8 mouse cellular contexts compared by ENCODE assay signal in the genomic region with DNA sequence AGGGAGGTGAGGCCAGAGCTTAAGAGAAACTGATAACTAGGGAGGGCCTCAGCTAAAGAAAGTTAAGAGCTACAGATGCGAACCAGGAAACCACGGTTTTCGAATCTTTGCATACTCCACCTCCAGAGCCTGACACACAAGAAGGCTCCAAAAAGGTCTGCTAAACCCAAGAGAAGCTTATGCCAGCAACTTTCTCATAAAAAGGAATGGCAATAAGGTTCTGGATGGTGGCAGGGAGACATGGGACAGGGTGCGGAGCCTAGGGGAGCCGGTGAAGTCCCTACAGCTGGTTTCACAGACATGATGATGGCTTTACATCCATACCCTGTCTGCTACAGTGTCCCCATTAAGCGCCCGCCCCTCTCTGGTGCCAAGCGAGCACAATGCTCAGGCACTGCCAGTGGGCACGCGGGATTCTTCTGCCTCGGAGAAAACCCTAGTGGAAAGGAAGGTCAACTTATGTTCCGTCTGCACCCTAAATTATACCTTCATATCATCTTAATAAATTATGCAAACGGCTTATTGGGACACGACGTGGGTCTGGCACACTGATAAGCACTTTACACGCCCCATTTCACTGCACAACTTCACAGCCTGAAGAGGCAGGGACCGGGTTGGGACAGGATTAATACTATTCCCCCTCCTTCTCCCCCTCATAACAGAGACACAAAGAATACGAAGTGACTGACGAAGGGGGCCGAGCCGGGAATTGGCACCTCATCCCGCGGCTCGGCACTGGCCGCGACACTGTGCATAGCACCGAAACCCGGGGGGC. TPM values are rescaled to one million over a fixed set of nuclear protein-coding genes. Genes with fewer than 3 reads are reported as not detected.
DNase-seq lines count a peak whose midpoint lies in the region; ATAC-seq lines count a peak whose summit lies in the region.

No protein-coding gene starts in this region.

- DNase-seq in urinary bladder, postnatal 25 days (ENCODE audit: low spot score) = peak; percentile 12
- DNase-seq in urinary bladder, postnatal 14 days (ENCODE audit: low spot score) = no peak
- peak; percentile 23 for DNase-seq in forebrain, embryonic 10.5 days (ENCODE audit: extremely low spot score, low spot score)
- DNase-seq in gastrocnemius, postnatal 10 days = no peak

- 8% methylated on average over 28 of the region's 28 CpGs for WGBS in forebrain, embryonic 10.5 days
- whole genome bisulfite sequencing in hindbrain, embryonic 15.5 days = 3% methylated on average over 28 of the region's 28 CpGs
- under 1% methylated on average over 28 of the region's 28 CpGs for WGBS in liver, embryonic 15.5 days (ENCODE audit: insufficient replicate concordance)
- 4% methylated on average over 28 of the region's 28 CpGs for WGBS in neural tube, embryonic 14.5 days

- H3K27ac ChIP-seq in brown adipose tissue, adult 24 weeks (replicated peaks; ENCODE audit: low read depth, low read length) = peak overlapping the region; percentile 56
- H3K27ac ChIP-seq in forebrain, embryonic 10.5 days = peak overlapping the region; percentile 96
- H3K27ac ChIP-seq in hindbrain, embryonic 15.5 days (replicated peaks) = peak overlapping the region; percentile 98
- peak overlapping the region; percentile 94 for H3K27ac ChIP-seq in liver, embryonic 15.5 days (replicated peaks)
- H3K27ac ChIP-seq in neural tube, embryonic 14.5 days (ENCODE audit: low read depth, low read length) = peak overlapping the region; percentile 98

- peak; percentile 13 for ATAC-seq in hindbrain, embryonic 15.5 days (ENCODE audit: low FRiP score, low read depth)
- peak; percentile 23 for ATAC-seq in liver, embryonic 15.5 days (ENCODE audit: insufficient read depth)
- peak; percentile 36 for ATAC-seq in neural tube, embryonic 14.5 days (ENCODE audit: low read depth)

- no peaks in the 10 kb centered on the region for H3K9me3 ChIP-seq in forebrain, embryonic 10.5 days
- no peaks in the 10 kb centered on the region for H3K9me3 ChIP-seq in hindbrain, embryonic 15.5 days
- no peaks in the 10 kb centered on the region for H3K9me3 ChIP-seq in liver, embryonic 15.5 days (replicated peaks)
- H3K9me3 ChIP-seq in neural tube, embryonic 14.5 days (ENCODE audit: control insufficient read depth, low read length) = no peaks in the 10 kb centered on the region

- peak overlapping the region; percentile 97 for H3K9ac ChIP-seq in hindbrain, embryonic 15.5 days
- peak overlapping the region; percentile 97 for H3K9ac ChIP-seq in liver, embryonic 15.5 days
- H3K9ac ChIP-seq in neural tube, embryonic 14.5 days (replicated peaks; ENCODE audit: low read depth, low read length) = peak overlapping the region; percentile 98

- no peaks in the 10 kb centered on the region for H3K27me3 ChIP-seq in forebrain, embryonic 10.5 days (ENCODE audit: poor library complexity, severe bottlenecking)
- H3K27me3 ChIP-seq in hindbrain, embryonic 15.5 days = no peaks in the 10 kb centered on the region
- H3K27me3 ChIP-seq in liver, embryonic 15.5 days = no peaks in the 10 kb centered on the region
- no peaks in the 10 kb centered on the region for H3K27me3 ChIP-seq in neural tube, embryonic 14.5 days (ENCODE audit: control insufficient read depth, insufficient read depth, low read length)

- peak overlapping the region; percentile 88 for H3K4me3 ChIP-seq in brown adipose tissue, adult 24 weeks (ENCODE audit: insufficient read depth, low read depth, low read length)
- H3K4me3 ChIP-seq in forebrain, embryonic 10.5 days = peak overlapping the region; percentile 99
- H3K4me3 ChIP-seq in hindbrain, embryonic 15.5 days = peak overlapping the region; percentile 91
- peak overlapping the region; percentile 89 for H3K4me3 ChIP-seq in liver, embryonic 15.5 days (replicated peaks)
- peak overlapping the region; percentile 96 for H3K4me3 ChIP-seq in neural tube, embryonic 14.5 days (ENCODE audit: low read depth, low read length)

- H3K36me3 ChIP-seq in forebrain, embryonic 10.5 days (replicated peaks) = peaks cover 8% of the 10 kb centered on the region; the same call in 1 of the 2 replicates
- no peaks in the 10 kb centered on the region for H3K36me3 ChIP-seq in hindbrain, embryonic 15.5 days
- no peaks in the 10 kb centered on the region for H3K36me3 ChIP-seq in liver, embryonic 15.5 days (replicated peaks)
- H3K36me3 ChIP-seq in neural tube, embryonic 14.5 days (ENCODE audit: control insufficient read depth, insufficient read depth, low read length) = no peaks in the 10 kb centered on the region

- peak overlapping the region; percentile 68 for H3K4me2 ChIP-seq in hindbrain, embryonic 15.5 days
- H3K4me2 ChIP-seq in liver, embryonic 15.5 days = peak overlapping the region; percentile 88
- H3K4me2 ChIP-seq in neural tube, embryonic 14.5 days (ENCODE audit: low read depth, low read length) = peak overlapping the region; percentile 82

- peaks cover 16% of the 10 kb centered on the region for H3K4me1 ChIP-seq in brown adipose tissue, adult 24 weeks (ENCODE audit: control insufficient read depth, insufficient read depth, insufficient read length, low read length)
- H3K4me1 ChIP-seq in forebrain, embryonic 10.5 days = peaks cover 43% of the 10 kb centered on the region
- H3K4me1 ChIP-seq in hindbrain, embryonic 15.5 days (replicated peaks) = peaks cover 43% of the 10 kb centered on the region
- H3K4me1 ChIP-seq in liver, embryonic 15.5 days (replicated peaks) = peaks cover 56% of the 10 kb centered on the region
- H3K4me1 ChIP-seq in neural tube, embryonic 14.5 days (ENCODE audit: control insufficient read depth, insufficient read depth, low read length) = peaks cover 32% of the 10 kb centered on the region

RNA-seq across cellular contexts. Expression of a gene that starts 0.9 kb away (rescaled TPM):
- 34.7 and 35.9 TPM in 2 replicates for polyA plus RNA-seq in brown adipose tissue, adult 24 weeks (2012; ENCODE audit: insufficient read depth, insufficient read length, missing spikeins)
- polyA plus RNA-seq in forebrain, embryonic 10.5 days (2016; fragmentation: Nextera tagmentation; extraction: Ambion mirVana) = 87.9 and 91.6 TPM in 2 replicates
- polyA plus RNA-seq in hindbrain, embryonic 15.5 days (2015; fragmentation: Nextera tagmentation; extraction: Ambion mirVana) = 107 and 113 TPM in 2 replicates
- 24.2 and 26.2 TPM in 2 replicates for polyA plus RNA-seq in liver, embryonic 15.5 days (2015; fragmentation: Nextera tagmentation; extraction: Ambion mirVana)
- 104 and 112 TPM in 2 replicates for polyA plus RNA-seq in neural tube, embryonic 14.5 days (2014; fragmentation: Nextera tagmentation; extraction: Ambion mirVana)
- 10 to 100 TPM; 44.9 to 57.9 TPM for total RNA-seq in gastrocnemius, postnatal 10 days (2021)

RNA-seq across cellular contexts. Expression of a gene that starts 19.8 kb away (rescaled TPM):
- 16.1 and 20.4 TPM in 2 replicates for polyA plus RNA-seq in brown adipose tissue, adult 24 weeks (2012; ENCODE audit: insufficient read depth, insufficient read length, missing spikeins)
- 76.1 and 77.8 TPM in 2 replicates for polyA plus RNA-seq in forebrain, embryonic 10.5 days (2016; fragmentation: Nextera tagmentation; extraction: Ambion mirVana)
- 35.4 and 38.0 TPM in 2 replicates for polyA plus RNA-seq in hindbrain, embryonic 15.5 days (2015; fragmentation: Nextera tagmentation; extraction: Ambion mirVana)
- 35.7 and 37.6 TPM in 2 replicates for polyA plus RNA-seq in liver, embryonic 15.5 days (2015; fragmentation: Nextera tagmentation; extraction: Ambion mirVana)
- 28.8 and 33.9 TPM in 2 replicates for polyA plus RNA-seq in neural tube, embryonic 14.5 days (2014; fragmentation: Nextera tagmentation; extraction: Ambion mirVana)
- total RNA-seq in gastrocnemius, postnatal 10 days (2021) = 10 to 100 TPM; 11.9 to 16.9 TPM

Comparison
In these comparisons a context has a peak if more than half of its experiments do, and no peak if none do; other contexts are left out.
1. DNase-seq: peak in urinary bladder, postnatal 25 days (single experiment) and forebrain, embryonic 10.5 days (single experiment); none in urinary bladder, postnatal 14 days (single experiment) and gastrocnemius, postnatal 10 days (single experiment).
2. Peak in every context shown above with its lines, with median percentiles within 50 percentile points of each other: H3K27ac ChIP-seq, H3K4me3 ChIP-seq, ATAC-seq, H3K4me2 ChIP-seq and H3K9ac ChIP-seq.